Mouse (Mus musculus) MEL (cell line): ENCODE results near the gene Bnip3. TPM values are rescaled to one million over a fixed set of nuclear protein-coding genes. Genes with fewer than 3 reads are reported as not detected.

Experiments
- DNase-seq: peaks from one replicate; pipeline ENCODE4 v3.0.0; 2011; ENCODE audit warnings: low read depth, low spot score
- H3K27ac ChIP-seq: 2 replicates; pipeline ENCODE4 v1.5.1; 2012; ENCODE audit warnings: low read depth, mild to moderate bottlenecking, control low read depth, low read length, moderate library complexity; ENCODE audit not compliant: control insufficient read depth
- H3K27me3 ChIP-seq, 2 experiments: fragments of 150-350 bp in 1 of 2; sonication (generic) in 1 of 2; 2 replicates each; pipeline ENCODE4 v1.6.1; 2012; ENCODE audit warnings: low read length in 2 of 2, mild to moderate bottlenecking in 2 of 2, improper control_type of control experiment in 1 of 2, moderate library complexity in 1 of 2; ENCODE audit not compliant: insufficient read depth in 2 of 2, control insufficient read depth in 1 of 2
- H3K36me3 ChIP-seq, 2 experiments: 2 replicates each; pipeline ENCODE4 v1.6.1; 2012 to 2014; ENCODE audit warnings: low read length in 2 of 2, improper control_type of control experiment in 1 of 2, inconsistent platforms in 1 of 2, mild to moderate bottlenecking in 1 of 2; ENCODE audit not compliant: insufficient read depth in 2 of 2, control insufficient read depth in 1 of 2
- H3K4me1 ChIP-seq, 2 experiments: fragments of 150-350 bp in 1 of 2; sonication (generic) in 1 of 2; 2 replicates each; pipeline ENCODE4 v1.6.1; 2012; ENCODE audit warnings: low read length in 2 of 2, improper control_type of control experiment in 1 of 2, mild to moderate bottlenecking in 1 of 2; ENCODE audit not compliant: insufficient read depth in 2 of 2, control insufficient read depth in 1 of 2
- H3K4me3 ChIP-seq, 2 experiments: fragments of 150-350 bp in 1 of 2; sonication (generic) in 1 of 2; 2 replicates each; pipeline ENCODE4 v1.5.1; 2012; ENCODE audit warnings: low read depth in 2 of 2, low read length in 2 of 2, mild to moderate bottlenecking in 2 of 2, moderate library complexity in 2 of 2, control low read depth in 1 of 2, improper control_type of control experiment in 1 of 2; ENCODE audit not compliant: control insufficient read depth in 1 of 2, insufficient read depth in 1 of 2
- H3K79me2 ChIP-seq: 2 replicates; pipeline ENCODE4 v1.6.1; 2012; ENCODE audit warnings: mild to moderate bottlenecking, low read length, moderate library complexity; ENCODE audit not compliant: control insufficient read depth, poor library complexity, insufficient read depth
- H3K9ac ChIP-seq: 2 replicates; pipeline ENCODE4 v1.6.1; 2012; ENCODE audit warnings: low read depth, mild to moderate bottlenecking, control low read depth, low read length, moderate library complexity; ENCODE audit not compliant: control insufficient read depth, poor library complexity, severe bottlenecking
- H3K9me3 ChIP-seq: fragments of 150-350 bp; sonication (generic); replicated peaks from 2 replicates; pipeline ENCODE4 v1.6.1; 2012; ENCODE audit warnings: mild to moderate bottlenecking, low read length, improper control_type of control experiment, moderate library complexity; ENCODE audit not compliant: insufficient read depth
- BHLHE40 ChIP-seq: IDR thresholded peaks from 2 replicates; pipeline ENCODE4 v1.6.1; 2012; ENCODE audit warnings: low read depth, mild to moderate bottlenecking, inconsistent platforms, low read length, improper control_type of control experiment, borderline replicate concordance
- CTCF ChIP-seq, 3 experiments: IDR thresholded peaks in 2 of 3; conservative IDR thresholded peaks in 1 of 3; 2 replicates each; pipeline ENCODE4 v1.5.1; 2011 to 2012; ENCODE audit warnings: low read length in 3 of 3, low read depth in 2 of 3, mild to moderate bottlenecking in 2 of 3, improper control_type of control experiment in 1 of 3, inconsistent platforms in 1 of 3, mixed read lengths in 1 of 3, moderate library complexity in 1 of 3; ENCODE audit not compliant: control insufficient read depth in 1 of 3, insufficient read depth in 1 of 3, poor library complexity in 1 of 3, severe bottlenecking in 1 of 3
- E2F4 ChIP-seq: IDR thresholded peaks from 2 replicates; pipeline ENCODE4 v1.6.1; 2011; ENCODE audit warnings: low read depth, low read length, improper control_type of control experiment, borderline replicate concordance
- ELF1 ChIP-seq: IDR thresholded peaks from 2 replicates; pipeline ENCODE4 v1.6.1; 2014; ENCODE audit warnings: low read depth, mild to moderate bottlenecking, inconsistent platforms, low read length, improper control_type of control experiment, moderate library complexity
- ETS1 ChIP-seq: IDR thresholded peaks from 2 replicates; pipeline ENCODE4 v1.6.1; 2012; ENCODE audit warnings: low read depth, mild to moderate bottlenecking, inconsistent platforms, low read length, improper control_type of control experiment, moderate library complexity
- JUND ChIP-seq: IDR thresholded peaks from 2 replicates; pipeline ENCODE4 v1.6.1; 2011; ENCODE audit warnings: low read depth, mild to moderate bottlenecking, improper control_type of control experiment, low read length
- KAT2A ChIP-seq: conservative IDR thresholded peaks from 2 replicates; pipeline ENCODE4 v1.6.1; 2012; ENCODE audit warnings: low read depth, low read length, improper control_type of control experiment, inconsistent platforms
- MAZ ChIP-seq: IDR thresholded peaks from 2 replicates; pipeline ENCODE4 v1.6.1; 2012; ENCODE audit warnings: low read depth, mild to moderate bottlenecking, inconsistent platforms, low read length, improper control_type of control experiment
- MXI1 ChIP-seq: IDR thresholded peaks from 2 replicates; pipeline ENCODE4 v1.6.1; 2011; ENCODE audit warnings: mild to moderate bottlenecking, low read depth, low read length, improper control_type of control experiment
- MYB ChIP-seq: IDR thresholded peaks from 2 replicates; pipeline ENCODE4 v1.6.1; 2011; ENCODE audit warnings: mild to moderate bottlenecking, low read depth, low read length, improper control_type of control experiment
- NELFE ChIP-seq: IDR thresholded peaks from 2 replicates; pipeline ENCODE4 v1.6.1; 2011; ENCODE audit warnings: low read depth, low read length, improper control_type of control experiment
- NRF1 ChIP-seq: IDR thresholded peaks from 2 replicates; pipeline ENCODE4 v1.6.1; 2014; ENCODE audit warnings: low read depth, mild to moderate bottlenecking, inconsistent platforms, low read length, improper control_type of control experiment, moderate library complexity; ENCODE audit not compliant: poor library complexity, insufficient read depth, severe bottlenecking
- POLR2AphosphoS5 ChIP-seq: IDR thresholded peaks from 2 replicates; pipeline ENCODE4 v1.6.1; 2012; ENCODE audit warnings: low read depth, borderline replicate concordance, mild to moderate bottlenecking, inconsistent platforms, low read length, moderate library complexity, mixed read lengths
- RAD21 ChIP-seq: IDR thresholded peaks from 2 replicates; pipeline ENCODE4 v1.6.1; 2011; ENCODE audit warnings: mild to moderate bottlenecking, low read depth, low read length, improper control_type of control experiment
- SIN3A ChIP-seq: IDR thresholded peaks from 2 replicates; pipeline ENCODE4 v1.6.1; 2012; ENCODE audit warnings: low read length, improper control_type of control experiment, inconsistent platforms
- SMC3 ChIP-seq: IDR thresholded peaks from 2 replicates; pipeline ENCODE4 v1.6.1; 2011; ENCODE audit warnings: low read depth, low read length, improper control_type of control experiment
- USF1 ChIP-seq: IDR thresholded peaks from 2 replicates; pipeline ENCODE4 v1.6.1; 2014; ENCODE audit warnings: low read depth, mild to moderate bottlenecking, inconsistent platforms, low read length, improper control_type of control experiment, moderate library complexity
- ZC3H11A ChIP-seq: IDR thresholded peaks from 2 replicates; pipeline ENCODE4 v1.6.1; 2012; ENCODE audit warnings: low read depth, mild to moderate bottlenecking, inconsistent platforms, low read length, improper control_type of control experiment
- polyA plus RNA-seq, 2 experiments: library from polyadenylated mRNA; stranded (reverse) in 1 of 2; unstranded in 1 of 2; fragments of >175 nt in 1 of 2; fragments of >200 nt in 1 of 2; gene quantifications; 2 replicates each; pipeline versions ENCODE4 v1.2.1 to v1.2.4; 2012; ENCODE audit warnings: low replicate concordance in 2 of 2, low read depth in 1 of 2; ENCODE audit not compliant: insufficient read length in 2 of 2, insufficient read depth in 1 of 2, missing spikeins in 1 of 2
- total RNA-seq: library from RNA; depleted of rRNA; stranded (reverse); fragments of 300-350 nt; gene quantifications from 2 replicates; pipeline ENCODE4 v1.2.3, GENCODE M21; 2012

The Bnip3 gene
- total and polyA plus RNA-seq, 3 experiments, result 37.0 to 135 TPM; not detected in 1

DNA sequence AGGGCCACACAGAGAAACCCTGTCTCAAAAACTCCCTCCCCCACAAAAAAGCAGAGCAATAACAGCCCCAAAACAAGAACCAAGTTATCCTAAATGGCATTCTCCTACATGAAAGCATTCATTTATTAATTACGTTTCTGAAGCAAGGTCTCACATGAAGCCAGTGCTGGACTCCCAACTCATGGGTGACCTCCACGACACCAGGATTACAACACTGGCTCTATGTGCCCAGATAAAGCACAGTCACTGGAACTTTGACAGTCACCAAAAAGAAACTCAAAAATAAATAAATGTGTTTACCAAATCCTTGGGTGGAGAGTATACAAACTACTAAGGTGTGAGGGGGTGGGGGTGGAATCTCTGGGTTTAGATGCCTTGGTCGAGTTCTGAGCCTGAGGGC, 4.3 kb upstream of the Bnip3 start:
- H3K36me3 ChIP-seq, result peaks cover 0 to 4% of the 10 kb centered on the region in 2 experiments; a peak in 1 of 4 replicates
- no peaks in the 10 kb centered on the region for H3K9me3 ChIP-seq

GRCm38 (mm10) chr7:138910193-138910562, 859 bp upstream of the Bnip3 start:
- peaks cover 0 to 12% of the 10 kb centered on the region in 2 experiments; a peak in 3 of 4 replicates for H3K36me3 ChIP-seq
- H3K4me1 ChIP-seq, result peaks cover 3 to 19% of the 10 kb centered on the region in 2 experiments; a peak in 3 of 4 replicates
- H3K4me3 ChIP-seq, result peak overlapping the region; percentile 66 to 81
- no peaks in the 10 kb centered on the region for H3K27me3 ChIP-seq
- TF ChIP-seq NRF1 (no peak), MAZ (no peak), ETS1 (no peak), BHLHE40 (no peak), MXI1 (no peak)
- H3K9ac ChIP-seq, result peak overlapping the region; percentile 76
- peaks cover 12% of the 10 kb centered on the region for H3K79me2 ChIP-seq
- DNase-seq, result no peak
- H3K27ac ChIP-seq, result peak overlapping the region; percentile 70
- no peaks in the 10 kb centered on the region for H3K9me3 ChIP-seq

More for the DNA sequence above, 4.3 kb upstream of the Bnip3 start:
- Histone ChIP-seq H3K79me2 (peaks cover 5% of the 10 kb centered on the region), H3K27ac (no peak overlapping the region), H3K4me3 (no peak overlapping the region), H3K9ac (no peak overlapping the region), H3K4me1 (peaks cover 0 to 9% of the 10 kb centered on the region in 2 experiments; a peak in 2 of 4 replicates), H3K27me3 (no peaks in the 10 kb centered on the region)
- no peak for DNase-seq
- TF ChIP-seq NELFE, result no peak
- no peak for TF ChIP-seq E2F4
- TF ChIP-seq NRF1, result no peak
- TF ChIP-seq RAD21, result no peak
- TF ChIP-seq JUND, result no peak
- TF ChIP-seq POLR2AphosphoS5, result no peak
- no peak for TF ChIP-seq USF1
- TF ChIP-seq ZC3H11A, result no peak
- no peak for TF ChIP-seq ELF1
- TF ChIP-seq SIN3A, result no peak
- TF ChIP-seq MAZ, result no peak
- TF ChIP-seq MXI1, result no peak
- no peak for TF ChIP-seq SMC3
- no peak for TF ChIP-seq MYB
- TF ChIP-seq CTCF (IDR thresholded peaks at IDR 0.05 in 2 of 3, conservative IDR thresholded peaks at IDR 0.05 in 1 of 3; ENCODE audit: control insufficient read depth in 1 of 3, insufficient read depth in 1 of 3, low read depth in 2 of 3, low read length in 3 of 3, poor library complexity in 1 of 3, severe bottlenecking in 1 of 3), result no peak
- TF ChIP-seq KAT2A, result no peak
